Mouse (Mus musculus) layer of hippocampus, adult 8-10 months (tissue): ENCODE measurements around the gene Zfp984. TPM values are rescaled to one million over a fixed set of nuclear protein-coding genes. Genes with fewer than 3 reads are reported as not detected.

Source experiments
- total RNA-seq, 4 experiments: library from RNA; stranded (reverse); gene quantifications; 2 replicates each; pipeline ENCODE4 v1.2.4; 2022

Zfp984 gene
- total RNA-seq, 4 experiments from 2014 or later, result 1.9 to 2.3 (median 2.1) TPM

Other genes starting within 250 kb of the Zfp984 start
- gene Zfp979, start 167.3 kb downstream of the Zfp984 start, total RNA-seq, result under 1 TPM in 2 of 4 experiments, not detected in 2; 0.18 to 0.35 TPM
- gene Zfp534, start 107.2 kb downstream of the Zfp984 start, total RNA-seq, result not detected
- 10 to 100 TPM; 15.2 to 23.5 (median 20.0) TPM for gene Zfp933, start 38.6 kb upstream of the Zfp984 start, total RNA-seq
- gene Miip, start 59.0 kb upstream of the Zfp984 start, total RNA-seq, result 10 to 100 TPM; 21.2 to 25.9 (median 24.1) TPM
- 10 to 100 TPM in 2 of 4 experiments, 1 to 10 TPM in 2; 8.4 to 11.7 (median 9.9) TPM for gene Fv1, start 59.2 kb upstream of the Zfp984 start, total RNA-seq
- 100 to 1,000 TPM; 190 to 210 (median 200) TPM for gene Mfn2, start 94.9 kb upstream of the Zfp984 start, total RNA-seq
- gene Plod1, start 127.0 kb upstream of the Zfp984 start, total RNA-seq, result 10 to 100 TPM; 19.4 to 21.5 (median 20.9) TPM
- 10 to 100 TPM; 26.0 to 30.2 (median 28.1) TPM for gene 2510039O18Rik, start 131.1 kb upstream of the Zfp984 start, total RNA-seq
- not detected for gene Nppb, start 176.0 kb upstream of the Zfp984 start, total RNA-seq
- under 1 TPM in 2 of 4 experiments, not detected in 2; 0.39 to 0.66 TPM for gene Nppa, start 190.9 kb upstream of the Zfp984 start, total RNA-seq
- gene Clcn6, start 229.0 kb upstream of the Zfp984 start, total RNA-seq, result 10 to 100 TPM; 81.7 to 89.6 (median 84.8) TPM
- gene Mthfr, start 229.3 kb upstream of the Zfp984 start, total RNA-seq, result 10 to 100 TPM; 32.7 to 41.0 (median 38.5) TPM